Mouse (Mus musculus) heart, embryonic 14.5 days (tissue): ENCODE results near the gene Icosl. TPM values are rescaled to one million over a fixed set of nuclear protein-coding genes. Genes with fewer than 3 reads are reported as not detected.
"Not testable (repeated sequence)": the region's sequence is repeated elsewhere in the genome, so short reads cannot be mapped to it uniquely, and the experiment has no call there.

Experiments used
- ATAC-seq: fragments of 200-750 bp; cut with Nextera tagmentation; 2 replicates; pipeline ENCODE4 v1.8.0; 2017; ENCODE audit warnings: low read depth, moderate TSS enrichment; ENCODE audit not compliant: insufficient number of reproducible peaks, insufficient read depth, low FRiP score
- H3K27ac ChIP-seq, 2 experiments: fragments of 200-500 bp in 1 of 2; fragments of 300-500 bp in 1 of 2; sonication (generic) in 1 of 2; replicated peaks in 1 of 2; 2 replicates each; pipeline ENCODE4 v1.5.1; 2012 to 2014; ENCODE audit warnings: low read depth in 2 of 2, low read length in 2 of 2, control low read depth in 1 of 2, mild to moderate bottlenecking in 1 of 2, mixed read lengths in 1 of 2; ENCODE audit not compliant: control insufficient read depth in 1 of 2, insufficient read depth in 1 of 2
- H3K27me3 ChIP-seq: fragments of 300-500 bp; sonication (generic); 2 replicates; pipeline ENCODE4 v1.6.1; 2014; ENCODE audit warnings: mild to moderate bottlenecking, low read length, control low read depth; ENCODE audit not compliant: control insufficient read depth, insufficient read depth
- H3K36me3 ChIP-seq: fragments of 300-500 bp; sonication (generic); 2 replicates; pipeline ENCODE4 v1.6.1; 2014; ENCODE audit warnings: mild to moderate bottlenecking, control low read depth, low read length, mixed read lengths; ENCODE audit not compliant: control insufficient read depth, insufficient read depth
- H3K4me1 ChIP-seq, 2 experiments: fragments of 200-500 bp in 1 of 2; fragments of 300-500 bp in 1 of 2; sonication (generic) in 1 of 2; 2 replicates each; pipeline ENCODE4 v1.6.1; 2012 to 2014; ENCODE audit warnings: low read length in 2 of 2, control low read depth in 1 of 2, mixed read lengths in 1 of 2; ENCODE audit not compliant: control insufficient read depth in 2 of 2, insufficient read depth in 2 of 2
- H3K4me2 ChIP-seq: fragments of 300-500 bp; sonication (generic); 2 replicates; pipeline ENCODE4 v1.6.1; 2014; ENCODE audit warnings: mild to moderate bottlenecking, low read length
- H3K4me3 ChIP-seq, 2 experiments: fragments of 200-500 bp in 1 of 2; fragments of 300-500 bp in 1 of 2; sonication (generic) in 1 of 2; 2 replicates each; pipeline ENCODE4 v1.5.1; 2012 to 2014; ENCODE audit warnings: low read length in 2 of 2, mild to moderate bottlenecking in 2 of 2, control low read depth in 1 of 2, low read depth in 1 of 2, moderate library complexity in 1 of 2; ENCODE audit not compliant: control insufficient read depth in 1 of 2, insufficient read depth in 1 of 2
- H3K9ac ChIP-seq: fragments of 300-500 bp; sonication (generic); 2 replicates; pipeline ENCODE4 v1.6.1; 2014; ENCODE audit warnings: mild to moderate bottlenecking, low read length
- H3K9me3 ChIP-seq: fragments of 300-500 bp; sonication (generic); 2 replicates; pipeline ENCODE4 v1.6.1; 2016; ENCODE audit warnings: low read length, control low read depth; ENCODE audit not compliant: control insufficient read depth
- WGBS: fragments of 180-500 bp; shearing (Covaris S2); extraction: QIAGEN DNeasy Blood & Tissue Kit; methylation state at CpG from one replicate; pipeline ENCODE4 v1.1.7; 2014; 5-methylcytosine and 5-hydroxymethylcytosine counted together
- polyA plus RNA-seq: library from polyadenylated mRNA; unstranded; fragments of >200 nt; fragmentation: Nextera tagmentation; extraction: Ambion mirVana; gene quantifications from 2 replicates; pipeline ENCODE4 v1.2.1, GENCODE M21; 2014

Gene Icosl
- polyA plus RNA-seq: 1.5 and 2.0 TPM in 2 replicates

DNA sequence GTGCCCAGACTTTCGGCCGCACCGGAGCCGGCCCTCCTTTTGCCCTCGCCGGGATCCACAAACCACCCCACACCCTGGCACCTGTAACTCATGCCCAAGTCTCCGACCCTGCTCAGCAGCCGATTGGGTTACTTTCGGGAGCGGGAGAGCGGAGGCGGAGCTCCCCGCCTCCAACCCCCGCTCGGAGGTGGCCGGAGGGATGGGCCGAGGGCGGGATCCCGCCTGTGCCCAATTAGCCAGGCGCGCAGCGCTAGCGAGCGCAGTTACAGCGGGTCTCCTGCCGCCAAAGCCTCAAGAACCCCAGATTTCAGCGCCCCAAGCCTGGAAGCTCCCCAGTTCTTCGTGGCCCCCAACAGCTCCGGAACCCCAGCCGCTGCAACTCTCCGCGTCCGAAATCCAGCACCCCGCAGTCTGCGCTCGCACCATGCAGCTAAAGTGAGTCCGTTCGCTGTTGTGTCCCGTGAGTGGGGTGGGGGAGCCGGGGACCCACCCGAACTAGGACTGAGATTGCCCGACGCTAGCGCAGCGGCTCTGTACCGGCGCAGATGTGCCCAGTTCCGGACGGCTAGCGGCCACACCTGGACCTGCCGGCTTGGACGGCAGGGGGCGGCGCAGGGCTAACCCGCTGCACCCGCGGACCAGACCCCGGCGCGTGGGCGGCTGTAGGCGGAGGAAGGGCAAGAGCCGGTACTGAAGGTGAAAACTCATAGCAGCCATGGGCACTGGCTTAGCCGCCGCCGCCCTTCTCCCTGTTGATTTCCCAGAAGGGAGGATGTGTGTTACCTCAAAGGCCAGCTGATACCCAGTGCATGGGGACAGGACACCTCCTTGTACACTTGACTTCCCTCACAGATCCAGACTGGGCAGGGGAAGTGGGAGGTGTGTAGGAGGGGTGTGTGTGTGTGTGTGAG lies at the start of gene Icosl:
Gene Icosl (plus strand): TSS at position 202 of the 911 bp plus-strand sequence.
- Histone ChIP-seq H3K4me2 (peak within 1 kb of the TSS; percentile 95), H3K9me3 (no peaks in the 10 kb centered on the region), H3K36me3 (no peaks in the 10 kb centered on the region), H3K27ac (no peak within 1 kb of the TSS), H3K4me1 (peaks cover 3 to 8% of the 10 kb centered on the region in 2 experiments), H3K27me3 (peaks cover 19% of the 10 kb centered on the region), H3K4me3 (peak within 1 kb of the TSS; percentile 64 to 84), H3K9ac (peak within 1 kb of the TSS; percentile 73)
- ATAC-seq: peak; percentile 84
- WGBS: under 1% methylated on average over 64 of the region's 66 CpGs

DNA sequence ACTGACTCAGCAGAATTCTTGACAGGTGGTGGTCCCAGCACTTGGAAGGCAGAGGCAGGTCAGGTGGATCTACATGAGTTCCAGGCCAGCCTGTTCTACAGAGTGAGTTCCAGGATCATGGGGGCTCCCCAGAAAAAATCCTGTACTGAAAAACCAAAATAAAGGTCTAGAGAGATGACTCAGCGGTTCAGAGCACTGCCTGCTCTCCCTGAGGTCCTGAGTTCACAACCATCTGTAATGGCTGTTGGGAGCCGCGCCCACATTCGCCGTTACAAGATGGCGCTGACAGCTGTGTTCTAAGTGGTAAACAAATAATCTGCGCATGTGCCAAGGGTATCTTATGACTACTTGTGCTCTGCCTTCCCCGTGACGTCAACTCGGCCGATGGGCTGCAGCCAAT lies 49.1 kb upstream of the Icosl start:
- not testable (repeated sequence) for H3K4me3 ChIP-seq, H3K4me1 ChIP-seq, ATAC-seq, H3K9ac ChIP-seq, H3K27ac ChIP-seq, H3K9me3 ChIP-seq, H3K36me3 ChIP-seq, H3K4me2 ChIP-seq, H3K27me3 ChIP-seq
- 100% methylated on average over 5 of the region's 11 CpGs for WGBS

DNA sequence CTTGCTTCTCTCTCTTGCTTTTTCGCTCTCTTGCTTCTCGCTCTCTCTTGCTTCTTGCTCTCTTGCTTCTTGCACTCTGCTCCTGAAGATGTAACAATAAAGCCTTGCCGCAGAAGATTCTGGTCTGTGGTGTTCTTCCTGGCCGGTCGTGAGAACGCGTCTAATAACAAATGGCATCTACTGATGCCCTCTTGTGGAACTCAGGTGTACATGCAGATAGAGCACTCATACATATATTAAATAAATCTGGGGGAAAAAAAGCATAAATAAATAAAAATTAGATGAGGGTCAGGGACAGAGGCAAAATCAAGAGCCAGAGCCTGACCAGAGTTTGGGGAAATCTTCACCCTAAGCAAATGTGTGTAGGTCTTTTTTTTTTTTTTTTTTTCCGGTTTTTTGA lies 43.6 kb upstream of the Icosl start:
- H3K9ac ChIP-seq, H3K36me3 ChIP-seq, H3K4me2 ChIP-seq, H3K4me1 ChIP-seq, H3K27ac ChIP-seq, ATAC-seq, H3K9me3 ChIP-seq, H3K4me3 ChIP-seq, H3K27me3 ChIP-seq: not testable (repeated sequence)
- WGBS: 68% methylated on average over 6 of the region's 8 CpGs

DNA sequence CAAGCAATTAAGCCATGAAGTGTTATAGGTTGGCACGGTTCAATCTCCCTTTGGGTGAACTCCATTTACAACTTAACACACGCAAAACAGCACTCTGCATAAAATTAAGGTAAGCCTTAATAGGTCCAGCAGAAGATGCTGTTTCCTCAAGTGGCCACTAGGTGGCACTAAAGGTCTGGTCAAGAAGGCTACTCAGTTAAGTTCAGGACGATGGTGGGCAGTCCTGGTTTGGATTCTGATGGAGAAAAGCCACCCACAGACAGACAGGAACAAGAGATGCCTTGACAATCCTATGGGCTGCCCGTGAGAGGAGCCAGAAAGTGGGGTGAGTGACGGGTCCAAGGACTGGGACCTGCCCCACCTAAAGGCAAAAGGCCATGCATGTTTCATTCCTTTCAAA lies 41.0 kb upstream of the Icosl start:
- Histone ChIP-seq H3K4me1 (no peaks in the 10 kb centered on the region), H3K9ac (no peak overlapping the region), H3K36me3 (no peaks in the 10 kb centered on the region), H3K4me3 (no peak overlapping the region), H3K27ac (no peak overlapping the region), H3K4me2 (no peak overlapping the region), H3K27me3 (no peaks in the 10 kb centered on the region), H3K9me3 (no peaks in the 10 kb centered on the region)
- WGBS: 4% methylated on average over 5 of the region's 5 CpGs
- ATAC-seq: peak; percentile 13; the same call in 1 of the 2 replicates

DNA sequence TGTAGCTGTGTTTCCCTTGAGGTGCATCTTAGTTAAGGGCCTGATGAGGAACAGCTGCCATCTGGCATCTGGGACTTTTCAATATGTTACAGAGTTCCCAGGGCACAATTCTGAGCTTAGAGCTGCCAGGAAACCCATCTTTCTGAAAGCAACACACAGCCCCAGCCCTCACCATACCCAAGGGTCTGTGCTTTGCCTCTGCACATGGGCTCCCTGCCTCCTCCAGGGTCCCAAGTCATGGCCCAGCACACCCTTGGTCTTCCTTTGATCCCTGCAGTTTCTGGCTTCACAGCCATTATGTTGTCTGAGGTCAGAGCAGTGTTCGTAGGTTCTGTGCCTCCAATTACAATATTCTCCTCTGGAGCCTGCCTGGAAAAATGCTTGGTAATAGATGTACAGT lies 40.0 kb upstream of the Icosl start:
- Histone ChIP-seq H3K4me3 (no peak overlapping the region), H3K36me3 (no peaks in the 10 kb centered on the region), H3K4me2 (no peak overlapping the region), H3K9me3 (no peaks in the 10 kb centered on the region), H3K27ac (no peak overlapping the region), H3K9ac (no peak overlapping the region), H3K27me3 (no peaks in the 10 kb centered on the region), H3K4me1 (no peaks in the 10 kb centered on the region)
- 90% methylated on average over 1 of the region's 1 CpGs for WGBS
- ATAC-seq: no peak

DNA sequence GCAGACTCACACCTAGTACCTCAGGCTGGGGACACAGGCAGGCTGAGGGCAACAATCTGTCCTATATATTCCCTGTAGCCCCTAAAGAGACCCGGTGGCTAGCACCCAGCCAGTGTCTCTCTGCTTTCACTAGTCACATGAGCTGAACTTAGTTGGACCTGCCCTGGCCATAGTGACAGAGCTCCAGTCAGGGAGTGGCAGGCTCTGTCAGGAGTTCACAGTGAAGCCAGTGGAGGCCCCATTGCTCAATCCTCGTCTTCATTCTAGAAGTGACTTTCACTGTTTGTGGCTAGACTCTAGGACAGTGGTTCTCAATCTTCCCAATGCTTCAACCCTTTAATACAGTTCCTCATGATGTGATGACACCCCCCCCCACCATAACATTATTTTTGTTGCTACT lies 37.1 kb upstream of the Icosl start:
- Histone ChIP-seq H3K4me3 (no peak overlapping the region), H3K27ac (no peak overlapping the region), H3K9ac (no peak overlapping the region), H3K9me3 (no peaks in the 10 kb centered on the region), H3K36me3 (no peaks in the 10 kb centered on the region), H3K4me1 (no peaks in the 10 kb centered on the region), H3K4me2 (no peak overlapping the region), H3K27me3 (no peaks in the 10 kb centered on the region)
- WGBS: 65% methylated on average over 2 of the region's 2 CpGs
- no peak for ATAC-seq

DNA sequence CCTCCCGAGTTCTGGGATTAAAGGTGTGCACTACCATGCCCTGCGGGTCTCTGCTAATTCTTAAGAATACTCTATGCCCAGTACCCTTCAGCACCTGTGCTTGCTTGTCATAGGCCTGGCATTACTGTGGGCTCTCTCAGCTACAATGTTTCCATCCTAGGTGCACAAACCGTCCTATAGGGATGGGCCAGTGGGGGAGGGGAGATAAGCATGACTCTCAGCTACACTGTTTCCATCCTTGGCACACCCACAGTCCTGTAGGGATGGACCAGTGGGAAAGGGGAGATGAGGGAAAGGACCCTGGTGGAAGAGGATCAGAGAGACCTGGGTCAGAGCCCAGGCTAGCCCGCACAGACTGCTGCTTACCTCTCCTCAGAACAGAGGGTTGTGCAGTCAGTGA lies 32.0 kb upstream of the Icosl start:
- Histone ChIP-seq H3K27ac (no peak overlapping the region), H3K4me3 (no peak overlapping the region), H3K9ac (no peak overlapping the region), H3K4me1 (no peaks in the 10 kb centered on the region), H3K27me3 (no peaks in the 10 kb centered on the region; the same call in none of the 2 replicates), H3K4me2 (no peak overlapping the region), H3K36me3 (no peaks in the 10 kb centered on the region), H3K9me3 (no peaks in the 10 kb centered on the region)
- WGBS: 83% methylated on average over 4 of the region's 4 CpGs
- ATAC-seq: no peak
